Mouse (Mus musculus) embryonic facial prominence, embryonic 11.5 days (tissue): ENCODE data around the gene Plcd3. TPM values are rescaled to one million over a fixed set of nuclear protein-coding genes. Genes with fewer than 3 reads are reported as not detected.

Experiments used
- ATAC-seq: fragments of 200-750 bp; cut with Nextera tagmentation; replicated peaks from 2 replicates; pipeline ENCODE4 v1.8.0; 2017; ENCODE audit warnings: low read depth; ENCODE audit not compliant: insufficient number of reproducible peaks, low FRiP score, low TSS enrichment
- DNase-seq: peaks from one replicate; pipeline ENCODE4 v3.0.0-alpha.2; 2015; ENCODE audit warnings: low spot score
- H3K27ac ChIP-seq: fragments of 300-500 bp; sonication (generic); replicated peaks from 2 replicates; pipeline ENCODE4 v1.5.1; 2014; ENCODE audit warnings: mild to moderate bottlenecking, low read depth, low read length, control low read depth
- H3K27me3 ChIP-seq: fragments of 300-500 bp; sonication (generic); 2 replicates; pipeline ENCODE4 v1.6.1; 2014; ENCODE audit warnings: mild to moderate bottlenecking, low read length, moderate library complexity, mixed read lengths; ENCODE audit not compliant: control insufficient read depth, insufficient read depth
- H3K36me3 ChIP-seq: fragments of 300-500 bp; sonication (generic); replicated peaks from 2 replicates; pipeline ENCODE4 v1.6.1; 2014; ENCODE audit warnings: low read depth, mild to moderate bottlenecking, low read length, moderate library complexity, mixed read lengths; ENCODE audit not compliant: control insufficient read depth, insufficient read depth
- H3K4me1 ChIP-seq: fragments of 300-500 bp; sonication (generic); 2 replicates; pipeline ENCODE4 v1.6.1; 2014; ENCODE audit warnings: low read length, mixed read lengths; ENCODE audit not compliant: control insufficient read depth, insufficient read depth
- H3K4me2 ChIP-seq: fragments of 300-500 bp; sonication (generic); 2 replicates; pipeline ENCODE4 v1.6.1; 2014; ENCODE audit warnings: low read depth, mild to moderate bottlenecking, control low read depth, low read length, moderate library complexity
- H3K4me3 ChIP-seq: fragments of 300-500 bp; sonication (generic); 2 replicates; pipeline ENCODE4 v1.5.1; 2014; ENCODE audit warnings: low read depth, low read length, control low read depth
- H3K9ac ChIP-seq: fragments of 300-500 bp; sonication (generic); replicated peaks from 2 replicates; pipeline ENCODE4 v1.6.1; 2014; ENCODE audit warnings: mild to moderate bottlenecking, control low read depth, low read length
- H3K9me3 ChIP-seq: fragments of 300-500 bp; sonication (generic); replicated peaks from 2 replicates; pipeline ENCODE4 v1.6.1; 2016; ENCODE audit warnings: mild to moderate bottlenecking, low read length, inconsistent platforms, mixed read lengths; ENCODE audit not compliant: control insufficient read depth
- WGBS: fragments of 180-500 bp; shearing (Covaris S2); extraction: QIAGEN DNeasy Blood & Tissue Kit; methylation state at CpG from one replicate; pipeline ENCODE4 v1.1.7; 2014; 5-methylcytosine and 5-hydroxymethylcytosine counted together
- polyA plus RNA-seq: library from polyadenylated mRNA; unstranded; fragments of >200 nt; fragmentation: Nextera tagmentation; extraction: Ambion mirVana; gene quantifications from 2 replicates; pipeline ENCODE4 v1.2.1, GENCODE M21; 2014

Gene Plcd3
- polyA plus RNA-seq, 1 experiment from 2014 or later, result 0.87 TPM

DNA sequence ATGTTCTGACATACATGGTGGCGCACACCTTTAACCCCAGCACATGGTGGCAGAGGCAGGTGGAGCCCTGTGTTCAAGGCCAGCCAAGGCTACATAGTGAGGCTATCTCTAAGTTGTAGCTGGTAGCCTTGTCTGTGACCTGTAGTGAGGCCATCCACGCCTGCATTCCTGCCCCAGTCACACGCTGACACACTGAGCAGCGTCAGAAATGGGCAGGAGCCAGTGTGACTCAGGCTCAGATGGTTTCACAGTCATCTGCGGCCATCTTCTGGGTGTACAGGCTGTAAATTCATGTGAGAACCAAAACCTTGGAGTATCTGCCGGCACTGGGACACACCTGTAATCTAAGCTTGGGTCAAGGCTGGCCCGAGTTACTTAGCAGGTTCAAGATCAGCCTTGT, 44.8 kb downstream of the Plcd3 start:
- ATAC-seq (no peak; the same call in 1 of the 2 replicates), DNase-seq (no peak)
- Histone ChIP-seq H3K27ac (no peak overlapping the region), H3K4me3 (no peak overlapping the region), H3K9me3 (no peaks in the 10 kb centered on the region), H3K4me1 (no peaks in the 10 kb centered on the region), H3K36me3 (peaks cover 13% of the 10 kb centered on the region), H3K4me2 (no peak overlapping the region), H3K9ac (no peak overlapping the region), H3K27me3 (no peaks in the 10 kb centered on the region)
- WGBS, result 95% methylated on average over 7 of the region's 7 CpGs

DNA sequence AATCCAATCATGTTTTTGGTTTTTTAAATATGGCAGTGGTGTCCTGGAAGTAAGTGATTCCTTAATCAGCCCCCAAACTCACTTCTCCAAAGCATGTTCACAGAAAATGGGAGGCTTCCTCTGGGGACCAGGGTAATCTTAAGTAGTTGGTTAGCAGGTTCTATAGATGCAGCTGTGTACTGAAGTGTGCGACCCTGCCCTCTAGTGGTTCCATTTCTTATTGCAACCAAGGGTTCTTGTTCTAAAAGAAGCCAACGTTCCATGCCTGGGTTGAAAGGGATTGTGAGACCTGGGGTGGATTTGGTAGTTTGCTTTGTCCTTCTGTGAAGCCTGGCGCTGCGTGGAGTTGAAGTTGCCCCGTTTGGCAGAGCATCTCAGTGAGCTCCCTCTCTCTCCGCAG, 46.7 kb downstream of the Plcd3 start:
- Histone ChIP-seq H3K4me2 (no peak overlapping the region), H3K9me3 (no peaks in the 10 kb centered on the region), H3K27me3 (no peaks in the 10 kb centered on the region), H3K4me1 (no peaks in the 10 kb centered on the region), H3K27ac (no peak overlapping the region), H3K36me3 (peaks cover 13% of the 10 kb centered on the region), H3K9ac (no peak overlapping the region), H3K4me3 (no peak overlapping the region)
- ATAC-seq (no peak), DNase-seq (peak; percentile 90)
- WGBS, result 45% methylated on average over 6 of the region's 6 CpGs

DNA sequence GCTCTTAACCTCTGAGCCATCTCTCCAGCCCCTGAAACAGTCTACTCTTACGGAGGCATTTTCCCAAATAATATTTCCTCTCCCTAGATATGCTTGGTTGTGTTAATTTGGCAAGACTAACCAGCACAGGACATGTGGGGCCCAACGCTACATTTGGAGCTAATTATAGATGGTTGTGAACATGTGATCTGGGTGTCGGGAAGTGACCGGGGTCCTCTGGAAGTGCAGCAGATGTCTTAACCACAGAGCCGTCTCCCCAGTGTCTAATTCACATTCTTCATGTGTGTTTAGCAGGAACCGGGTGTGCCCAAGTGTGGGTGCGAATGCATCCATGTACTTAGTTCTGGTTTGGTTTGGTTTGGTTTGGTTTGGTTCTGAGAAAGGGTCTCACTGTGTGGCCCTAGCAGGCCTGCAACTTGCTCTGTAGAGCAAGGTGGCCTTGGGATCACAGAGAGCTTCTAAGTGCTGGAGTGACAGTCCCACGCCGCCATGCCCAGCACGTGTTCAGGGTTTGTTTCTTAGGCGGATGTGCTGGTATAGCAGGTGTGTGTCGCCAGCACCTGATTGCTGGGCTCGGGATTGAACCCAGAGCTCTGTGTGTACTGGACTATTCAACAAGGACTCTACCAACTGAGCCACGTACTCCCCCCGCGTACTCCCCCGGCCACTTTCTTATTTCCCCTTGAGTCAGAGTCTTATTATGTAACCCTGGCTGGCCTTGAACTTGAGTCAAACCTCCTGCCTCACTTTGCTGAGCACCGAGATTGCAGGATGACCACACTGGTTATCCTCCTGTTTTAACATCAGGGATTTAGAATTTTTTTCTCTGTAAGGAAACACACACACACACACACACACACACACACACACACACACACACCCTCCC, 48.0 kb downstream of the Plcd3 start:
- no peak for ATAC-seq
- H3K9ac ChIP-seq, result no peak overlapping the region
- no peak overlapping the region for H3K4me3 ChIP-seq
- H3K36me3 ChIP-seq, result peaks cover 13% of the 10 kb centered on the region
- H3K4me1 ChIP-seq, result no peaks in the 10 kb centered on the region
- H3K4me2 ChIP-seq, result no peak overlapping the region
- no peaks in the 10 kb centered on the region for H3K27me3 ChIP-seq
- H3K9me3 ChIP-seq, result no peaks in the 10 kb centered on the region
- no peak for DNase-seq
- H3K27ac ChIP-seq, result no peak overlapping the region
- WGBS, result 89% methylated on average over 18 of the region's 18 CpGs

DNA sequence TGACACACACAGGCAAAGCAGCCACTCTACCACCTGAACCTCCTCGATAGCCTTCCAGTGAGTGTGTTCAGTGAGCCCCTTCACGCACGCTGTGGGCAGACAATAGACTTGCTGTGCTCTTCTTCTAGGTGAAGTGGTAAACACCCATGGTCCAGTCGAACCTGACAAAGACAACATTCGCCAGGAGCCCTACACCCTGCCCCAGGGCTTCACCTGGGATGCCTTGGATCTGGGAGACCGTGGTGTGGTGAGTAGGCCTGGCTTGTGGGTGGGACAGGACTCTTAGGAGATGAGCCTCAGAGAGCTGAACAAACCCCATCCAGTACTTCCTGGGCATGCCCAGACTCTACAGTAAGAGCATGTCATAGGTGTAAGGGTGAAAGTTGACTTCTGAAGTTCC, 49.4 kb downstream of the Plcd3 start:
- ATAC-seq (no peak), DNase-seq (no peak)
- H3K36me3 ChIP-seq, result peaks cover 10% of the 10 kb centered on the region
- 86% methylated on average over 6 of the region's 6 CpGs for WGBS
- no peaks in the 10 kb centered on the region for H3K9me3 ChIP-seq
- no peak overlapping the region for H3K9ac ChIP-seq
- no peak overlapping the region for H3K27ac ChIP-seq
- H3K4me3 ChIP-seq, result no peak overlapping the region
- H3K27me3 ChIP-seq, result no peaks in the 10 kb centered on the region
- no peaks in the 10 kb centered on the region for H3K4me1 ChIP-seq
- no peak overlapping the region for H3K4me2 ChIP-seq

DNA sequence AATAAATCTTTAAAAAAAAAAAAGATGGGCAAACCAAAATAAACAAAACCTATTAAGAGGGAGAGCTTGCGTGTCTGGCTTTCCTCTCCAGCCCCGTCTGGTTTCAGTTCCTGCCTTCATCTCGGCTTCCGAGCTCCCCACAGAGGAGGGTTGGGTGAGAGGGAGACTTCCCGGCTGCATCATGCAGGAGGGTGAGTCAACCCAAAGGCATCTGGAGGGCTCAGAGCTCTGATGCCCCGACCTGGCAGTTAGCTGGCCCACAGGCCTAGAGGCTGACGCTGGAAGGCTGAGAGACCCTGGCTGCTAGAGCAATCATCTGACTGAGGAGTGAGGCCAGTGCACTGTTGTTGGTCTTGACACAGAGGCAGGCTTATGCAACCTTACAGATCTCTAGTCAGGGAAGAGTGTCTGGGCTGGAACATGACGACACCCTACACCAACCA, 50.2 kb downstream of the Plcd3 start:
- no peaks in the 10 kb centered on the region for H3K27me3 ChIP-seq
- no peak overlapping the region for H3K4me3 ChIP-seq
- H3K4me2 ChIP-seq, result no peak overlapping the region
- H3K9ac ChIP-seq, result no peak overlapping the region
- no peaks in the 10 kb centered on the region for H3K4me1 ChIP-seq
- ATAC-seq (no peak), DNase-seq (no peak)
- no peak overlapping the region for H3K27ac ChIP-seq
- no peaks in the 10 kb centered on the region for H3K9me3 ChIP-seq
- WGBS, result 67% methylated on average over 8 of the region's 8 CpGs
- peaks cover 6% of the 10 kb centered on the region for H3K36me3 ChIP-seq

DNA sequence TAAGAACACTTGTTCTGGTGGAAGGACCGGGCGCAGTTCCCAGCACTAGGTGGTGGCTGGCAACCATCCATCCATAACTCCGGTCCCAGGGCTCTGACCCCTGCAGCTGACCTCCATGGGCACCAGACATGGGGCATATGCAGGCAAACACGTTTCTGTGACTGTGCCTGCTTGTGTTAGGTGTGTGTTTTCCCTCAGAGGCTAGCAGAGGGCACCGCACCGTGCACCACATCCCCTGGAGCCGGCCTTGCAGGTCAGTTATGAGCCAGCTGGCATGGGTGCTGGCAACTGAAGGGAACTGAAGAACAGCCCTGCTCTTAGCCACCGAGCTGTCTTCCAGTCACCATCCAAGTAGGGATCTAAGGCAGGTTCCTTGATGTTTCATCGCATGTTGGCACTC, 51.3 kb downstream of the Plcd3 start:
- no peak for DNase-seq
- H3K9me3 ChIP-seq, result no peaks in the 10 kb centered on the region
- no peak for ATAC-seq
- H3K9ac ChIP-seq, result no peak overlapping the region
- WGBS, result 96% methylated on average over 9 of the region's 9 CpGs
- H3K27me3 ChIP-seq, result no peaks in the 10 kb centered on the region
- no peaks in the 10 kb centered on the region for H3K4me1 ChIP-seq
- no peak overlapping the region for H3K4me3 ChIP-seq
- no peak overlapping the region for H3K27ac ChIP-seq
- H3K4me2 ChIP-seq, result no peak overlapping the region
- H3K36me3 ChIP-seq, result peaks cover 8% of the 10 kb centered on the region

DNA sequence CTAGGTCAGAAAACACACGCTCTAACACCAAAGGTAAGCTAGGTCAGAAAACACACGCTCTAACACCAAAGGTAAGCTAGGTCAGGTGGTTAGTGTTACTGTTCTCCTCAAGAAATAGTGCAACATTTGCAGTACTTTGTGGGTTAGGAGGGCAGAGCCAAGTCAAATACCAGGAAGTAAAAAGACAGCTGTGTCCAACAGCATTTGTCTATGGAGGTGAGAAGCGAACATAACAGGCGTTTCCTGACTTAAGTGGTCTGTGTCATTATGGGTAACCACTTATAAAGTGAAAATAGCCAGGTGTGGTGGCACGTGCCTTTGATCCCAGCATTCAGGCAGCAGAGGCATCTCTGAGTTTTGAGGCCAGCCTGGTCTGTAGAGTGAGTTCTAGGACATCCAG, 51.8 kb downstream of the Plcd3 start:
- DNase-seq (no peak), ATAC-seq (no peak)
- no peak overlapping the region for H3K4me3 ChIP-seq
- H3K27ac ChIP-seq, result no peak overlapping the region
- H3K9me3 ChIP-seq, result no peaks in the 10 kb centered on the region
- 92% methylated on average over 5 of the region's 5 CpGs for WGBS
- H3K27me3 ChIP-seq, result no peaks in the 10 kb centered on the region
- peaks cover 11% of the 10 kb centered on the region for H3K36me3 ChIP-seq
- no peaks in the 10 kb centered on the region for H3K4me1 ChIP-seq
- no peak overlapping the region for H3K4me2 ChIP-seq
- no peak overlapping the region for H3K9ac ChIP-seq

DNA sequence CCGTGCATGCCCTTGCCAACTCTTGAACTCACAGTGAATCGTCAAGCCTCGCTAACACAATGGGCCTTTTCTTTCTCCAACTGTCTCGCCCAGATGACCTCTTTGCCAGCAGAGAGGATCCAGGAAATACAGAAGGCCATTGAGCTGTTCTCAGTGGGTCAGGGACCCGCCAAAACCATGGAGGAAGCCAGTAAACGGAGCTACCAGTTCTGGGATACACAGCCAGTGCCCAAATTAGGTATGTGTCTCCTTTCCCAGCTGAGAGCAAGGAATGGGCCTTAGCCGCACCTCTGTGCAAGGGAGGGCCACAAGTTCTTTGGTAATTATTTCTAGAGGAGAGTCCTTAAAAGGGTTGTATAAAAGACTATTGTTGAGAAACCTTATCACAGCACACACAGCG, 55.2 kb downstream of the Plcd3 start:
- H3K9me3 ChIP-seq, result no peaks in the 10 kb centered on the region
- DNase-seq (no peak), ATAC-seq (no peak)
- H3K36me3 ChIP-seq, result peaks cover 16% of the 10 kb centered on the region
- H3K4me1 ChIP-seq, result no peaks in the 10 kb centered on the region
- no peak overlapping the region for H3K4me3 ChIP-seq
- no peaks in the 10 kb centered on the region for H3K27me3 ChIP-seq
- no peak overlapping the region for H3K27ac ChIP-seq
- H3K4me2 ChIP-seq, result no peak overlapping the region
- no peak overlapping the region for H3K9ac ChIP-seq
- WGBS, result 51% methylated on average over 8 of the region's 8 CpGs
